Mouse (Mus musculus) retina, postnatal 7 days (tissue): ENCODE measurements around the gene Wdr83.

Source experiments
- DNase-seq: peaks from one replicate; pipeline ENCODE4 v3.0.0-alpha.2; 2012; ENCODE audit warnings: low read depth, low spot score

The Wdr83 gene

GRCm38 (mm10) chr8:85035165-85035727 is 45.9 kb downstream of the Wdr83 start:
- no peak for DNase-seq

GRCm38 (mm10) chr8:85034764-85035163 is 46.3 kb downstream of the Wdr83 start:
- no peak for DNase-seq

GRCm38 (mm10) chr8:85033867-85034266 is 47.2 kb downstream of the Wdr83 start:
- DNase-seq = no peak

GRCm38 (mm10) chr8:85032622-85033311 is 48.3 kb downstream of the Wdr83 start:
- no peak for DNase-seq

GRCm38 (mm10) chr8:85029271-85029670 is 51.8 kb downstream of the Wdr83 start:
- no peak for DNase-seq

- no peak for DNase-seq
Observed at GRCm38 (mm10) chr8:85027922-85028321, 53.2 kb downstream of the Wdr83 start.

- DNase-seq = no peak
Observed at GRCm38 (mm10) chr8:85027516-85027855, 53.6 kb downstream of the Wdr83 start.

- peak; percentile 93 for DNase-seq
Observed at GRCm38 (mm10) chr8:85026670-85027515, 54.2 kb downstream of the Wdr83 start, which contains the start of gene Trir. Trir (plus strand) TSS chr8:85026823.

GRCm38 (mm10) chr8:85025098-85025932 is 55.8 kb downstream of the Wdr83 start, which contains the start of gene Asna1:
Asna1 (minus strand) TSS chr8:85025281.
- DNase-seq = peak; percentile 86
